Mouse (Mus musculus) bone marrow, adult 2 months (tissue): ENCODE data around the gene Rnf185. TPM values are rescaled to one million over a fixed set of nuclear protein-coding genes. Genes with fewer than 3 reads are reported as not detected.

ENCODE experiments used
- H3K27ac ChIP-seq: fragments of 200-500 bp; 2 replicates; pipeline ENCODE4 v1.5.1; 2012; ENCODE audit warnings: low read depth, mild to moderate bottlenecking, control low read depth, inconsistent platforms, low read length; ENCODE audit not compliant: control insufficient read depth, poor library complexity, insufficient read depth
- H3K4me1 ChIP-seq: fragments of 200-500 bp; 2 replicates; pipeline ENCODE4 v1.6.1; 2011; ENCODE audit warnings: low read length; ENCODE audit not compliant: control insufficient read depth, insufficient read depth
- H3K4me3 ChIP-seq: fragments of 200-500 bp; replicated peaks from 2 replicates; pipeline ENCODE3; 2011; ENCODE audit warnings: mild to moderate bottlenecking, low read depth, low read length, control low read depth; ENCODE audit not compliant: control insufficient read depth
- CTCF ChIP-seq: fragments of 200-500 bp; IDR thresholded peaks from 2 replicates; pipeline ENCODE4 v1.5.1; 2011; ENCODE audit warnings: low read length, control low read depth; ENCODE audit not compliant: control insufficient read depth, insufficient read depth
- POLR2A ChIP-seq: fragments of 200-500 bp; IDR thresholded peaks from 2 replicates; pipeline ENCODE4 v1.6.1; 2011; ENCODE audit warnings: low read depth, mild to moderate bottlenecking, control low read depth, low read length, borderline replicate concordance; ENCODE audit not compliant: control insufficient read depth
- WGBS: fragments of 180-500 bp; shearing (Covaris S2); methylation state at CpG from one replicate; pipeline ENCODE4 v1.1.7; 2018; 5-methylcytosine and 5-hydroxymethylcytosine counted together
- polyA plus RNA-seq: library from polyadenylated mRNA; stranded (reverse); fragments of >200 nt; gene quantifications from 2 replicates; pipeline ENCODE4 v1.2.4, GENCODE M21; 2011; ENCODE audit warnings: low replicate concordance; ENCODE audit not compliant: missing spikeins, insufficient read depth, insufficient read length

The Rnf185 gene
- polyA plus RNA-seq, 1 experiment: 9.2 TPM

DNA sequence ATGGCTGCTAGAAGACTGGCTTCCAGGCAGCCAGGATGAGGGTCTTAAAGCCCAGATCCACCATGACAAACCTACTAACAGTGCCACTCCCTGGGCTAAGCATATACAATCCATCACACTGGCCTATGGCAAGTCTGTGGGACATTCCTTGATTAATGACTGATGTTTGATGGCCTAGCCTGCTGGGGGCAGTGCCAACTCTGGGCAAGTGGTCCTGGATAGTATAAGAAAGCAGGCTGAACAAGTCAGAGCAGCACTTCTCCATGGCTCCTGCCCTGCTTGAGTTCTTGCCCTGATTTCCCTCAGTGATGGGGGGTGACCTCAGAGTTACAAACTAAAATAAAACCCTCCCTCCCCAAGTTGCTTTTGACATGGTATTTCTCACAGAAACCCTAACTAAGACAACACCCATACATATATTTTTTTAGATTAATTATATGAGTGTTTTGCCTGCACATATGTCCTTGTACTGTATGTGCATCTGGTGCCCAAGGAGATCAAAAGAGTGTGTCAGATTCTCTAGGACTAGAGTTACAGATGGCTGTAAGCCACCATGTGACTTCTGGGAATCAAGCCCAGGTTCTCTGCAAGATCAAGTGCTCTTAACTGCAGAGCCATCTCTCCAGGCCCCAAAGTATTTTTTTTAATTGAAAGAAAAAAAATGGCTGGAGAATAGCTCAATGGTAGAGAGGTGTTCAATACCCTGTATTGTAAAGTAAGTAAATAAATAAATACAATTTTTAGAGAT lies 10.3 kb downstream of the Rnf185 start:
- TF ChIP-seq POLR2A: no peak
- TF ChIP-seq CTCF: no peak
- Histone ChIP-seq H3K4me1 (no peaks in the 10 kb centered on the region; the same call in 1 of the 2 replicates), H3K27ac (no peak overlapping the region), H3K4me3 (no peak overlapping the region)

DNA sequence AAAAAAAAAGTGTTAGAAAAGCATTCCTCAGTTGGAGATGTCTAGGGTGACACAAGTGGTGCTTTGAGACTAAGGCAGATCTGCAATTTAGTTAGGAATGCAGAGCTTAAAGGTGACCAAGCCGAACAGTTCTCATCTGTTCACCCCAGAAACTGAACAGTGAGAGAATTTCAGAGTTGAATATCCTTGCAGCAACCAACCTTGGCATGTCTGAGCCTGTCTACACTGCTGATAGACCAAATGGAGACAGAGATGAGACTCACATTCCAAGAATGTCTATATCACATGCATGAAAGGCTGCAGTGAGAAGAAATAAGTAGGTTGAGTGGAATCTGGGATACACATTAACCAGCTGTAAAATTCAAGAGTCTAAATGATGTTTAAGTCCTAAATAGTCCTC lies 14.5 kb downstream of the Rnf185 start:
- H3K4me1 ChIP-seq: no peaks in the 10 kb centered on the region; the same call in 1 of the 2 replicates
- no peak for TF ChIP-seq CTCF
- no peak for TF ChIP-seq POLR2A
- 74% methylated on average over 1 of the region's 1 CpGs for WGBS
- no peak overlapping the region for H3K4me3 ChIP-seq
- H3K27ac ChIP-seq: no peak overlapping the region

DNA sequence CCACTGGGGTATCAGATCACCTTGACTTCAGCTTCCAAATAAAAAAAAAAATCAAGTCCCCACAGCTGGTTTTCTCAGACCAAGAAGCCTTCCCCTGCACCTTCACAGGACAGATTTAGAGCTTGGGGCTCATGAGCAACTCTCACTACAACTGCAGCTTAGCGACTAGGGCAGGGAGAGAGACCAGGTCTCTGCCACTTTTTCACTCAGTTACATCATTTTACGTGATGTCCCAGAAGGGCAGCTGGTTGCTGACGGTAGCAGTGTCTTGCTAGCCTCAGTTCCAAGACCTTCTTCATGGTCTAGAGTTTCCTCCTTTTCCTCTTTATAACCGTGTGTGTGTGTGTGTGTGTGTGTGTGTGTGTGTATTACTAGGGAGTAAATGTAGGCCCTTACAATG lies 18.4 kb downstream of the Rnf185 start:
- WGBS: 70% methylated on average over 4 of the region's 4 CpGs
- H3K27ac ChIP-seq: no peak overlapping the region
- no peak overlapping the region for H3K4me3 ChIP-seq
- no peak for TF ChIP-seq CTCF
- TF ChIP-seq POLR2A: no peak
- H3K4me1 ChIP-seq: no peaks in the 10 kb centered on the region; the same call in 1 of the 2 replicates

DNA sequence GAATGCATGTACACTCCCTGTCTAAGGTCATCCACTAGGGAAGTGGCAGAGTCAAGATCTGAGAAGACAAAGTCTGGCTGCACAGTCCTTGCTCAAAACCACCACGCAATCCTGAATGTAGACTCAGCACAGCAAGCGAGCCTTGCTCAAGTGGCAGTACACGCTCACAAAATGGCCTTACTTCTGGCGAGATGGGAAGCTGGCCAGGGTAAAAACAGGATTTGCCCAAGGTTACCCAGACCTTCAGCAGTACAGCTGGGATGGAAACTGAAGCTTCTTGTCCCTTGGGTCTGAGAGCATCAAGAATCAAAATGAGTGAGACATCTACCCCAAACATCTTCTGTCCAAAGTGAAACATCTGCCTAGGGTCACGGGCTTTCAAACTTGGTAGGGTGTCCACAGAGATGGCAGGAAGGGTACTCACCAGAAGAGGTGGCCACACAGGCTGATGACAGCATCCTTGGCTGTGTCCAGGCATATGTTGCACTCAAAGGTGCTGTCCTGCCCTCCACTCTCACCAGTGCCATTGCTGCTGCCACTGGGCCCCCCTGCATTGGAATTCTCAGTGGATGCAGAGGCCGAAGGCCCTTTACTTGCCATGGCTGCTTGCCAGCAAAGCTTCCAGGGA lies 20.1 kb downstream of the Rnf185 start:
- Histone ChIP-seq H3K4me1 (no peaks in the 10 kb centered on the region; the same call in 1 of the 2 replicates), H3K4me3 (no peak overlapping the region), H3K27ac (no peak overlapping the region)
- TF ChIP-seq POLR2A (no peak), CTCF (no peak)
- 79% methylated on average over 6 of the region's 6 CpGs for WGBS

DNA sequence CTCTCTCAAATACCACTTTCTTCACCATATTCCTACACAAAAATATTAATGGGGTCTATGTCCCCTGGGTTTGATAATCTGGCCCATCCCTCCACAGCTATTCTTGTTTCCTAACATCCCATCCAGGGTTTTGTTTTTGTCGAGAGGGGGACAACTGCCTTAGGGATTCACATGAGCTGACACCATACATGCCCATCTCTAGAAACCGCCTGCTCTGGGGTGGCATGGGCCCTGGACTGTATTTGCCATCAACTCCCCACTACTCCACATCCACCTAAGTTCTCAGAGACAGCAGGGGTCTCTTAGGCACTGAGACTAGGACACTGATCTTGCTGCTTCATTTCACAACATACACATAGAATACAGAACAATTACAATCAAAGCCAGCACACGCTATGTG lies 20.6 kb downstream of the Rnf185 start:
- Histone ChIP-seq H3K4me3 (no peak overlapping the region), H3K27ac (no peak overlapping the region), H3K4me1 (no peaks in the 10 kb centered on the region; the same call in 1 of the 2 replicates)
- 84% methylated on average over 3 of the region's 3 CpGs for WGBS
- no peak for TF ChIP-seq POLR2A
- no peak for TF ChIP-seq CTCF

DNA sequence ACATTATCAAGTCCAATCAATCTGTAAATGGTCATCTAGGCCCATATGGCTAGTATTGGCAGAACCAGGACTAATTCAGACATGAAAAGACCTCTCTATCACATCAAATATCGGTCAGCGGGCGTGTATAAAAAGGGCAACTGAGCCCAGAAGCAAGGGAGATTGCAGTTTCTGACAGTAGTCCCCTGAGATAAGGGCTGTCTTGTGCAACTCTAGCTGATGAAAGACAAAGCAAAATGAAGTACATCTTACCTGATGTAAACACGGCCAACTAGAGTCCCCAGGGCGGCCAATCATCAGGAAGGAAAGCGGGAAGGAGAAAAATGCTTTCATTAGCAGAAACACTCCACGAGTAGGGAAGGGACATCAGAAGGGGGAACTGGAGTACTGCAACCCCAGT lies 23.5 kb downstream of the Rnf185 start:
- WGBS: 68% methylated on average over 7 of the region's 7 CpGs
- no peak overlapping the region for H3K27ac ChIP-seq
- H3K4me3 ChIP-seq: no peak overlapping the region
- H3K4me1 ChIP-seq: no peaks in the 10 kb centered on the region; the same call in 1 of the 2 replicates
- no peak for TF ChIP-seq CTCF
- no peak for TF ChIP-seq POLR2A

DNA sequence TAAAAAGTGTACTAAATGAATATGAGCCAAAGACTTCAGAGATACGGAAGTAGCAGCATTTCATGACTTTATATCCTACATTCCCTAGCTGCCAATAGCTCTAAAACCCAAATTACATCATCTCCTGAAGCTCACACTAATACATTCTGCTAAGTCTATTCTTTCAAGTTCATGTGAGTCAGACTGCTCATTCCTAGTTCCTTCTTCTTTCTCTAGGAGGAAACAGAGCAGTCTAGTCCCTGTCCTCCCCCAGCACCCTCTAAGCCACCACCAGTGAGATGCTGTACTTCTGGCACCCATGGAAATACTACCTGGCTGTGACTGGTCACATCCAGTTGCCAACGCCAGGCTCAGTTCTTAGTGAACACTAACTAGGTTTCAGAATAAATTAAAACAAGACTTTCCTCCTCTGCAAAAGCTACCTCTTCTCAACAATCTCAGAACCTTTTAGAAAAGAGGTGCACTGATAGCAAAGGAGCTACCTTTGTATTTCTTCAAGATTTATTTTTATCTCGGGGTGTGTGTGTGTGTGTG lies 24.4 kb downstream of the Rnf185 start:
- TF ChIP-seq CTCF (no peak), POLR2A (no peak)
- WGBS: 77% methylated on average over 3 of the region's 3 CpGs
- H3K4me1 ChIP-seq: no peaks in the 10 kb centered on the region; the same call in 1 of the 2 replicates
- H3K27ac ChIP-seq: no peak overlapping the region
- H3K4me3 ChIP-seq: no peak overlapping the region

DNA sequence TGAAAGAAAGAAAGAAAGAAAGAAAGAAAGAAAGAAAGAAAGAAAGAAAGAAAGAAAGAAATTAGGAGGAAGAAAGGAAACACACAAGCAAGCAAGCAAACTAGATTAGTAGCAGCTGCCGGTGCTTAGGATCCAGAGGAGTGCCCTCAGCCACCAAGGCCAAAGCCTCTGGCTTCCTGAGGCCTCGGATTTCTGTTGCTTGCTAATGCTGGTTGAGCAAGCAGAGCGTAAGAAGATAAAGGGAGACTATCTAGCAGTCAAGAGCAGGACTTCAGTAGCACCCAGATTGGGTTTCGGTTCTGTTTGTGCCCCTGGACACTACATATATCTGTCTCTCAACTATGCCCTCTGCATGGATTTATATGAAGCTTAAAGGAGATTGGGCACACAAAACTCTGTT lies 29.9 kb downstream of the Rnf185 start:
- Histone ChIP-seq H3K4me1 (no peaks in the 10 kb centered on the region), H3K27ac (no peak overlapping the region), H3K4me3 (no peak overlapping the region)
- TF ChIP-seq POLR2A (no peak), CTCF (no peak)
- WGBS: 82% methylated on average over 4 of the region's 4 CpGs
